Mouse (Mus musculus): ENCODE results near the gene Hsp90ab1. TPM values are rescaled to one million over a fixed set of nuclear protein-coding genes. Genes with fewer than 3 reads are reported as not detected.

Gene Hsp90ab1
- polyA plus RNA-seq, 1 experiment from 2014 or later = 750 TPM

GRCm38 (mm10) chr17:45556514-45557245 is 16.4 kb downstream of the Hsp90ab1 start:
- WGBS = 66% methylated on average over 3 of the region's 3 CpGs
- no peak for ATAC-seq (ENCODE audit: low FRiP score, low TSS enrichment)
- no peak for DNase-seq (ENCODE audit: low spot score)

DNA sequence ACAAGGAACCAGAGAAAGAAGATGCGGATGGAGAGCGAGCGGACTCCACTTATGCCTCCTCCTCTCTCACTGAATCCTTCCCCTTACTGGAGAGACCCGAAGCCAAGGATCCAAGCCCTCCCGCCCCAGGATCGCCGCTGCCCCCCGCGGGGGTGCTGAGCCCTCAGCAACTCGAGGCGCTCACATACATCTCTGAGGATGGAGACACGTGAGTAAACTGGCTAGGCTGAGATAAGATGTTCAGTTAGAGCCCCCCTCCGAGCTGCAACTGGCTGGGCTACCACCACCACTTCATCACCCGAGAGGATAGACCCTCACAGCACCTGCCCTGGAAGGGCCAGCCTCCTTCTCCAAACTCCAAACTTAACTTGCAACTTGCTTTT is 17.0 kb downstream of the Hsp90ab1 start:
- H3K9me3 ChIP-seq (ENCODE audit: control insufficient read depth, low read length) = no peaks in the 10 kb centered on the region
- no peaks in the 10 kb centered on the region for H3K27me3 ChIP-seq (ENCODE audit: control insufficient read depth, insufficient read depth, low read length)
- 2% methylated on average over 14 of the region's 14 CpGs for WGBS
- peak overlapping the region; percentile 73 for H3K4me2 ChIP-seq (replicated peaks; ENCODE audit: low read depth)
- DNase-seq (ENCODE audit: low spot score) = no peak
- peak overlapping the region; percentile 68 for H3K9ac ChIP-seq (ENCODE audit: low read length)
- no peak for ATAC-seq (ENCODE audit: low FRiP score, low TSS enrichment)
- H3K36me3 ChIP-seq (ENCODE audit: control insufficient read depth, insufficient read depth, low read length) = no peaks in the 10 kb centered on the region
- H3K4me1 ChIP-seq (replicated peaks; ENCODE audit: control insufficient read depth, insufficient read depth) = peaks cover 3% of the 10 kb centered on the region; the same call in 1 of the 2 replicates
- H3K4me3 ChIP-seq (ENCODE audit: low read depth, low read length) = peak overlapping the region; percentile 58
- H3K27ac ChIP-seq (replicated peaks) = no peak overlapping the region
- TF ChIP-seq CTCF (IDR thresholded peaks at IDR 0.05; ENCODE audit: low read depth) (no peak), EP300 (optimal IDR thresholded peaks at IDR 0.05) (no peak)

More at GRCm38 (mm10) chr17:45556514-45557245, 16.4 kb downstream of the Hsp90ab1 start:
- H3K36me3 ChIP-seq (ENCODE audit: control insufficient read depth, insufficient read depth, low read length) = no peaks in the 10 kb centered on the region
- H3K9ac ChIP-seq (ENCODE audit: low read length) = no peak overlapping the region
- TF ChIP-seq EP300 (optimal IDR thresholded peaks at IDR 0.05) (no peak), CTCF (IDR thresholded peaks at IDR 0.05; ENCODE audit: low read depth) (no peak)
- no peaks in the 10 kb centered on the region for H3K27me3 ChIP-seq (ENCODE audit: control insufficient read depth, insufficient read depth, low read length)
- no peak overlapping the region for H3K27ac ChIP-seq (replicated peaks)
- peak overlapping the region; percentile 58 for H3K4me3 ChIP-seq (ENCODE audit: low read depth, low read length)
- peak overlapping the region; percentile 73 for H3K4me2 ChIP-seq (replicated peaks; ENCODE audit: low read depth)
- H3K9me3 ChIP-seq (ENCODE audit: control insufficient read depth, low read length) = no peaks in the 10 kb centered on the region
- H3K4me1 ChIP-seq (replicated peaks; ENCODE audit: control insufficient read depth, insufficient read depth) = peaks cover 3% of the 10 kb centered on the region; the same call in 1 of the 2 replicates

- DNase-seq (ENCODE audit: low spot score) (peak; percentile 96), ATAC-seq (ENCODE audit: low FRiP score, low TSS enrichment) (peak; percentile 82)
- H3K4me3 ChIP-seq (ENCODE audit: low read depth, low read length) = peak within 1 kb of the TSS; percentile 58
- no peaks in the 10 kb centered on the region for H3K27me3 ChIP-seq (ENCODE audit: control insufficient read depth, insufficient read depth, low read length)
- TF ChIP-seq CTCF (IDR thresholded peaks at IDR 0.05; ENCODE audit: low read depth) (no peak), EP300 (optimal IDR thresholded peaks at IDR 0.05) (no peak)
- H3K9ac ChIP-seq (ENCODE audit: low read length) = peak within 1 kb of the TSS; percentile 68
- H3K9me3 ChIP-seq (ENCODE audit: control insufficient read depth, low read length) = no peaks in the 10 kb centered on the region
- H3K36me3 ChIP-seq (ENCODE audit: control insufficient read depth, insufficient read depth, low read length) = no peaks in the 10 kb centered on the region
- no peak within 1 kb of the TSS for H3K27ac ChIP-seq (replicated peaks)
- WGBS = under 1% methylated on average over 39 of the region's 45 CpGs
- peak within 1 kb of the TSS; percentile 73 for H3K4me2 ChIP-seq (replicated peaks; ENCODE audit: low read depth)
- peaks cover 3% of the 10 kb centered on the region; the same call in 1 of the 2 replicates for H3K4me1 ChIP-seq (replicated peaks; ENCODE audit: control insufficient read depth, insufficient read depth)
These were observed 17.5 kb downstream of the Hsp90ab1 start, which contains the start of gene Nfkbie for GRCm38 (mm10) chr17:45555452-45556106. TSS of gene Nfkbie (plus strand) at chr17:45555703.

DNA sequence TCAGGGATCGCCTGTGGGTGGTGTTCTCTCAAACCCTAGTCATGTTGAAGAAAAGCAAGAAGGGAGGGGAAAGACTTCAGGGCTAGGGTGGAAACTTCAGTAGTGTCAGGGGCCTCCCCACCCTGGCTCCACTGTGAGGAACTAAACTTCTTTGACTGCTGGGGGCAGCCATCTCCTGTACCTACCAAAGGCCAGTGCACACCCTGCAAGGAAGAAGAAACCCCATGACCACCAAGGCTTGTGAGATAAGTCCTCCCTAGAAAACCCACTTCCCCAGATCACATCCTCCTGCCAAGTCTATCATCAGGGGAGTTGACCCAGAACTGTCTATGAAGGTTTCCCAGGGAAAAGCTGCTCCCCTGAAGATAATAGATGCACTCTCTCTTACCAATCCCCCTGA is 18.7 kb downstream of the Hsp90ab1 start:
- Histone ChIP-seq H3K4me2 (replicated peaks; ENCODE audit: low read depth) (no peak overlapping the region), H3K36me3 (ENCODE audit: control insufficient read depth, insufficient read depth, low read length) (no peaks in the 10 kb centered on the region), H3K9me3 (ENCODE audit: control insufficient read depth, low read length) (no peaks in the 10 kb centered on the region), H3K4me3 (ENCODE audit: low read depth, low read length) (no peak overlapping the region), H3K27ac (replicated peaks) (no peak overlapping the region), H3K9ac (ENCODE audit: low read length) (no peak overlapping the region), H3K4me1 (replicated peaks; ENCODE audit: control insufficient read depth, insufficient read depth) (peaks cover 3% of the 10 kb centered on the region; the same call in 1 of the 2 replicates), H3K27me3 (ENCODE audit: control insufficient read depth, insufficient read depth, low read length) (no peaks in the 10 kb centered on the region; the same call in 1 of the 2 replicates)
- DNase-seq (ENCODE audit: low spot score) = no peak
- ATAC-seq (ENCODE audit: low FRiP score, low TSS enrichment) = no peak
- TF ChIP-seq EP300 (optimal IDR thresholded peaks at IDR 0.05) (no peak), CTCF (IDR thresholded peaks at IDR 0.05; ENCODE audit: low read depth) (no peak)
- WGBS = 58% methylated on average over 1 of the region's 1 CpGs

DNA sequence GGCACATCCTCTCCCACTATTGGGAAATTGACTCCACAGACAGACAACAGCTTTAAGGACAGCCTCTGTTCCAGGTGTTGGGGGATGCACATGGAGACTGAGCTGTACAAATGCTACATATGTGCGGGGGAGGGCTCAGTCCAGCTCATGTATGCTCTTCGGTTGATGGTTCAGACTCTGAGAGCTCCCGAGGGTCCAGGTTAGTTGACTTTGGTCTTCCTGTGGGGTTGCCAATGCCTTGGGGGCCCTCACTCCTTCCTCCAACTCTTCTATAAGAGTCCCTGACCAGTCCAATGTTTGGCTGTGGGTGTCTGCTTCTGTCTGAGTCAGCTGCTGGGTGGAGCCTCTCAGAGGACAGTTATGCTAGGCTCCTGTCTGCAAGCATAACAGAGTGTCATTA is 20.0 kb downstream of the Hsp90ab1 start:
- WGBS = 79% methylated on average over 3 of the region's 3 CpGs
- H3K36me3 ChIP-seq (ENCODE audit: control insufficient read depth, insufficient read depth, low read length) = no peaks in the 10 kb centered on the region
- H3K27ac ChIP-seq (replicated peaks) = no peak overlapping the region
- no peaks in the 10 kb centered on the region for H3K9me3 ChIP-seq (ENCODE audit: control insufficient read depth, low read length)
- H3K4me3 ChIP-seq (ENCODE audit: low read depth, low read length) = no peak overlapping the region
- no peaks in the 10 kb centered on the region; the same call in 1 of the 2 replicates for H3K27me3 ChIP-seq (ENCODE audit: control insufficient read depth, insufficient read depth, low read length)
- H3K4me2 ChIP-seq (replicated peaks; ENCODE audit: low read depth) = no peak overlapping the region
- no peak overlapping the region for H3K9ac ChIP-seq (ENCODE audit: low read length)
- ATAC-seq (ENCODE audit: low FRiP score, low TSS enrichment) (no peak), DNase-seq (ENCODE audit: low spot score) (no peak)
- peaks cover 3% of the 10 kb centered on the region; the same call in 1 of the 2 replicates for H3K4me1 ChIP-seq (replicated peaks; ENCODE audit: control insufficient read depth, insufficient read depth)
- TF ChIP-seq EP300 (optimal IDR thresholded peaks at IDR 0.05) = no peak
- no peak for TF ChIP-seq CTCF (IDR thresholded peaks at IDR 0.05; ENCODE audit: low read depth)
